Mouse (Mus musculus): ENCODE measurements around the gene Cacng7.
"Not testable (repeated sequence)": the region's sequence is repeated elsewhere in the genome, so short reads cannot be mapped to it uniquely, and the experiment has no call there.

Cacng7 gene

GRCm38 (mm10) chr7:3332619-3333521 is at the start of gene Cacng7:
TSS of gene Cacng7 (plus strand) at chr7:3332955.
- peak; percentile 14 for DNase-seq (ENCODE audit: low spot score)

- DNase-seq (ENCODE audit: low spot score): no peak
Observed at GRCm38 (mm10) chr7:3283081-3283875, 49.5 kb upstream of the Cacng7 start.

- no peak for DNase-seq (ENCODE audit: low spot score)
Observed at GRCm38 (mm10) chr7:3284604-3285003, 48.2 kb upstream of the Cacng7 start.

GRCm38 (mm10) chr7:3286036-3286435 is 46.7 kb upstream of the Cacng7 start:
- no peak for DNase-seq (ENCODE audit: low spot score)

- no peak for DNase-seq (ENCODE audit: low spot score)
Observed at GRCm38 (mm10) chr7:3287186-3287585, 45.6 kb upstream of the Cacng7 start.

- peak; percentile 83 for DNase-seq (ENCODE audit: low spot score)
Observed at GRCm38 (mm10) chr7:3288976-3289970, 43.5 kb upstream of the Cacng7 start, which contains the start of the genes Myadm and Prkcg. TSS of gene Myadm (plus strand) at chr7:3289080. TSS of gene Prkcg (plus strand) at chr7:3289179.

GRCm38 (mm10) chr7:3290257-3291033 is 42.3 kb upstream of the Cacng7 start:
- DNase-seq (ENCODE audit: low spot score): peak; percentile 96

GRCm38 (mm10) chr7:3291197-3291596 is 41.6 kb upstream of the Cacng7 start:
- DNase-seq (ENCODE audit: low spot score): no peak

GRCm38 (mm10) chr7:3291764-3292163 is 41.0 kb upstream of the Cacng7 start:
- DNase-seq (ENCODE audit: low spot score): no peak

GRCm38 (mm10) chr7:3292271-3292670 is 40.5 kb upstream of the Cacng7 start:
- DNase-seq (ENCODE audit: low spot score): not testable (repeated sequence)

GRCm38 (mm10) chr7:3292791-3293190 is 40.0 kb upstream of the Cacng7 start:
- DNase-seq (ENCODE audit: low spot score): peak; percentile 90

- no peak for DNase-seq (ENCODE audit: low spot score)
Observed at GRCm38 (mm10) chr7:3294794-3295193, 38.0 kb upstream of the Cacng7 start.

GRCm38 (mm10) chr7:3295321-3296110 is 37.2 kb upstream of the Cacng7 start:
- no peak for DNase-seq (ENCODE audit: low spot score)

- no peak for DNase-seq (ENCODE audit: low spot score)
Observed at GRCm38 (mm10) chr7:3296711-3297110, 36.0 kb upstream of the Cacng7 start.

- DNase-seq (ENCODE audit: low spot score): no peak
Observed at GRCm38 (mm10) chr7:3299941-3300617, 32.7 kb upstream of the Cacng7 start.

- DNase-seq (ENCODE audit: low spot score): no peak
Observed at GRCm38 (mm10) chr7:3300891-3301627, 31.7 kb upstream of the Cacng7 start.

GRCm38 (mm10) chr7:3301628-3302555 is 30.9 kb upstream of the Cacng7 start:
- DNase-seq (ENCODE audit: low spot score): peak; percentile 34
